Mouse (Mus musculus): ENCODE measurements at regions not wholly inside any gene's neighbourhood (a gene's known extent, or its start where the extent isn't known, plus 50 kb on each side); places are given as distances from the start of the nearest gene placed in this dataset.

GRCm38 (mm10) chr9:5972292-5972691 is 196.1 kb upstream of the Pdgfd start:
- H3K27me3 ChIP-seq (ENCODE audit: control insufficient read depth, insufficient read depth, low read length, poor library complexity, severe bottlenecking) = no peaks in the 10 kb centered on the region
- H3K9me3 ChIP-seq (replicated peaks; ENCODE audit: control insufficient read depth, insufficient read depth, low read length, poor library complexity, severe bottlenecking) = no peaks in the 10 kb centered on the region
- H3K9ac ChIP-seq (ENCODE audit: low read depth, poor library complexity, severe bottlenecking) = no peak overlapping the region
- H3K4me3 ChIP-seq (ENCODE audit: low read depth, low read length) = no peak overlapping the region
- no peak for TF ChIP-seq EP300 (IDR thresholded peaks at IDR 0.05; ENCODE audit: insufficient read depth, low read depth, low read length)
- no peaks in the 10 kb centered on the region for H3K4me1 ChIP-seq (ENCODE audit: control insufficient read depth, insufficient read depth, low read length)
- no peaks in the 10 kb centered on the region for H3K36me3 ChIP-seq (ENCODE audit: control insufficient read depth, insufficient read depth, low read length, poor library complexity, severe bottlenecking)
- H3K27ac ChIP-seq (ENCODE audit: insufficient read depth, low read length) = no peak overlapping the region
